Mouse (Mus musculus) midbrain, embryonic 11.5 days (tissue): Measurements from ENCODE around the gene Chtop. TPM values are rescaled to one million over a fixed set of nuclear protein-coding genes. Genes with fewer than 3 reads are reported as not detected.
A peak's percentile ranks its signal among the peaks of the same experiment; 100 is the strongest.

ENCODE experiments used
- ATAC-seq: fragments of 200-750 bp; cut with Nextera tagmentation; 2 replicates; pipeline ENCODE4 v1.8.0; 2017; ENCODE audit warnings: moderate TSS enrichment, moderate library complexity; ENCODE audit not compliant: low FRiP score
- DNase-seq: peaks from one replicate; pipeline ENCODE4 v3.0.0; 2015; ENCODE audit warnings: low spot score; ENCODE audit errors: missing footprints
- H3K27ac ChIP-seq: fragments of 300-500 bp; sonication (generic); 2 replicates; pipeline ENCODE4 v1.5.1; 2014; ENCODE audit warnings: low read depth, low read length
- H3K27me3 ChIP-seq: fragments of 300-500 bp; sonication (generic); 2 replicates; pipeline ENCODE4 v1.6.1; 2014; ENCODE audit warnings: mild to moderate bottlenecking, low read length, moderate library complexity, mixed read lengths; ENCODE audit not compliant: control insufficient read depth, insufficient read depth
- H3K36me3 ChIP-seq: fragments of 300-500 bp; sonication (generic); 2 replicates; pipeline ENCODE4 v1.6.1; 2014; ENCODE audit warnings: mild to moderate bottlenecking, low read length, moderate library complexity, mixed read lengths; ENCODE audit not compliant: control insufficient read depth, insufficient read depth
- H3K4me1 ChIP-seq: fragments of 300-500 bp; sonication (generic); 2 replicates; pipeline ENCODE4 v1.6.1; 2014; ENCODE audit warnings: low read length; ENCODE audit not compliant: control insufficient read depth, insufficient read depth
- H3K4me2 ChIP-seq: fragments of 300-500 bp; sonication (generic); 2 replicates; pipeline ENCODE4 v1.6.1; 2014; ENCODE audit warnings: mild to moderate bottlenecking, moderate library complexity
- H3K4me3 ChIP-seq: fragments of 300-500 bp; sonication (generic); 2 replicates; pipeline ENCODE4 v1.5.1; 2014; ENCODE audit warnings: low read depth, low read length
- H3K9ac ChIP-seq: fragments of 300-500 bp; sonication (generic); 2 replicates; pipeline ENCODE4 v1.6.1; 2014; ENCODE audit warnings: low read length
- H3K9me3 ChIP-seq: fragments of 300-500 bp; sonication (generic); 2 replicates; pipeline ENCODE4 v1.6.1; 2016; ENCODE audit warnings: low read length; ENCODE audit not compliant: control insufficient read depth
- WGBS: fragments of 180-500 bp; shearing (Covaris S2); extraction: QIAGEN DNeasy Blood & Tissue Kit; methylation state at CpG from one replicate; pipeline ENCODE4 v1.1.7; 2014; 5-methylcytosine and 5-hydroxymethylcytosine counted together
- polyA plus RNA-seq: library from polyadenylated mRNA; unstranded; fragments of >200 nt; fragmentation: Nextera tagmentation; extraction: Ambion mirVana; gene quantifications from 2 replicates; pipeline ENCODE4 v1.2.1, GENCODE M21; 2014

Gene Chtop
- 138 and 146 TPM in 2 replicates for polyA plus RNA-seq

DNA sequence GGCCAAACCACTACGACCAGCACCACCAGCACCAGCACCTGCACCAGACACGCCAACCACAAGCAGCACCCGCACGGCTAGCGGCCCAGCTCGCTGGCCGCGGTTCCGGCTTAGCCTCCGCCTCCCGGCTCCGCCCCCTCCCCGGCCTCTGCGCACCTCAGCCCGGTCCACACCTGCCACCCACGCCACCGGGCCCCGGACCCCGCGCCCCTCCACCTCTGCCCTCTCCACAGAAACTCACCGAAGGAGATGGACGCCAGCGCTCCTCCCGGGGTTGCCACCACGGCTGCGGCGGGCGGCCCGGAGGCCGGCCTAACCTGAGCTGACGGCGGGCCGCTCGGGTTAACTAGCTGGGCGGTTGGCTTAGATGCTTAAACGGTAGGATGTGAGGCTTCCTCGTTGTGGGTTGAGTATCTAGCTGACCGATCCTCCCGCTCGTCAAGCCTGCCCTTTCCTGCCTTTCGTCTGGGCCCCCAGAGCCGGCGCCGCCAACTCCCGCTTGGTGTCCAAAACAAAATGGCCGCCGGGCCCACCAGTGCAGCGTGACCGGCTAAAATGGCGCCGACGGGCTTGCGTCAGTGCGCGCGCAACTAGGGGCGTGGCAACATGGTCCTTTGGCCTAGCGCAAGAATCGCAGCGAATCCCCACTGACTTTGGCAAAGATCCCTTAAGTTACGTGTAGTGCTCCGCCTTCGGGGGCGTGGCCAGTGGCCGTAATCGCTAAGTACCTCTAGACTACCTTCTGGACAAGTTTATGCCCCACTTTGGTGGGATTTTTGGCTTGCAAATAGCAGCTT is at the start of gene Chtop:
Gene Chtop, minus strand, starts transcription at position 549 of the 797 bp plus-strand sequence.
- H3K9ac ChIP-seq = peak within 1 kb of the TSS; percentile 99
- no peaks in the 10 kb centered on the region for H3K9me3 ChIP-seq
- DNase-seq (peak; percentile 100), ATAC-seq (peak; percentile 94)
- H3K4me3 ChIP-seq = peak within 1 kb of the TSS; percentile 96
- peak within 1 kb of the TSS; percentile 85 for H3K27ac ChIP-seq
- peak within 1 kb of the TSS; percentile 84 for H3K4me2 ChIP-seq
- H3K36me3 ChIP-seq = peaks cover 16% of the 10 kb centered on the region
- WGBS = under 1% methylated on average over 66 of the region's 66 CpGs
- peaks cover 6% of the 10 kb centered on the region for H3K27me3 ChIP-seq
- peaks cover 11% of the 10 kb centered on the region for H3K4me1 ChIP-seq

DNA sequence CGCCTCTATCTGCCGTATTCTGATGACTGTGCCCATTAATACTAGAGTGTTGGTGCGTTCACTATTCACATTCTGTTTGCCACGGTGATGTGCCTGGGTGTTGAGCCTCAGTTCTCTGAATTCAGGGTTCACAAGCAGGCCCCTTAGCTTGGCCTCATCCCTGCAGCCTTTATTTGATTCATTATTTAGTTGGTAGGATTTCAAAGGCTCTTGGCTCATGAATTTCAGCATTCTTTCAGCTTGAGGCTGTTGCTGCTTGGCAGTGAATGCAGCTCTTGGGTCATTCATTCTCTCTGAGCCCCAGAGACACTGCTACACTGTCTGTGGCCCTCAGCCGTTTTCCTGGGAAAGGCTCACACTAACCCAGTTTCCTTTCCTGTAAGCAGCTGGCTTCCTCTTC is 46.7 kb upstream of the Chtop start:
- DNase-seq (no peak), ATAC-seq (peak; percentile 79)
- Histone ChIP-seq H3K4me3 (no peak overlapping the region), H3K9ac (no peak overlapping the region), H3K4me1 (no peaks in the 10 kb centered on the region), H3K9me3 (no peaks in the 10 kb centered on the region), H3K27ac (no peak overlapping the region), H3K27me3 (no peaks in the 10 kb centered on the region), H3K4me2 (no peak overlapping the region), H3K36me3 (no peaks in the 10 kb centered on the region)
- 51% methylated on average over 5 of the region's 5 CpGs for WGBS

DNA sequence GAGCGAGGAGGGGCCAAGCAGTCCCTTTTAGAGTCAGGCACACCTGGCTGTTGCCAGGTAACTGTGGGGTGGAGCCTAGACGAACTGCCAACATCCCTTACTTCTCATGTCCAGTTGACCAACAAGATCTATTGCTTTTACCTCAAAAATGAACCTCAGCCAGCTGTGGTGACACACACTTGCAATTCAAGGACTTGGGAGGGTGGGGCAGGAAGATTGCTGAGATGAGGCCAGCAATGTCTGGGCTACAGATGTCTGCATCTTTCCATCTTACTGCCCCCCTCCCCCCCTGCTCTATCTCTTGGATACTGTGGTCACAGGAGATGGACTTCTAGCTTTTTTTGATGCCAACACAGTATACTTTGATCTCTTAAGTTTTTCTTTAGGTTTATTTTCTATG is 42.9 kb upstream of the Chtop start:
- Histone ChIP-seq H3K27me3 (no peaks in the 10 kb centered on the region), H3K9ac (no peak overlapping the region), H3K4me2 (no peak overlapping the region), H3K4me1 (no peaks in the 10 kb centered on the region), H3K36me3 (no peaks in the 10 kb centered on the region), H3K27ac (no peak overlapping the region), H3K4me3 (no peak overlapping the region), H3K9me3 (no peaks in the 10 kb centered on the region)
- WGBS = 72% methylated on average over 2 of the region's 2 CpGs
- ATAC-seq = no peak
- no peak for DNase-seq

DNA sequence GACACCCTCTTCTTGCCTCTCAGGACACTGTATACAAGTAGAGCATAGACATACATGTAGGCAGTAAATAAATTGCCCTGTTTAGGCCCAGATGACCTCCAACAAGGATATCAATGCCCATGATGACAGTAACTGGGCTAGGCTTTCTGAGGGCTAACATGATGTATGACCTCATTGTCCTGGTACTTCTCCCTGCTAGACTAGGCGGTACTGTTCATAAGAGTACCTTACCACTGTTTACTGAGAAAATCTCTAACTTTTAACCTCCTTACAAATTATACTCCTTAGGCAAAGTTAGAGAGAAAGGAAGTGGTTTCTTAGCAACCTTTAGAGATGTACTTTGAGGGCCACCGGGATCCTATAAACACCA is 41.1 kb upstream of the Chtop start:
- no peaks in the 10 kb centered on the region for H3K27me3 ChIP-seq
- no peak for DNase-seq
- no peak overlapping the region for H3K27ac ChIP-seq

DNA sequence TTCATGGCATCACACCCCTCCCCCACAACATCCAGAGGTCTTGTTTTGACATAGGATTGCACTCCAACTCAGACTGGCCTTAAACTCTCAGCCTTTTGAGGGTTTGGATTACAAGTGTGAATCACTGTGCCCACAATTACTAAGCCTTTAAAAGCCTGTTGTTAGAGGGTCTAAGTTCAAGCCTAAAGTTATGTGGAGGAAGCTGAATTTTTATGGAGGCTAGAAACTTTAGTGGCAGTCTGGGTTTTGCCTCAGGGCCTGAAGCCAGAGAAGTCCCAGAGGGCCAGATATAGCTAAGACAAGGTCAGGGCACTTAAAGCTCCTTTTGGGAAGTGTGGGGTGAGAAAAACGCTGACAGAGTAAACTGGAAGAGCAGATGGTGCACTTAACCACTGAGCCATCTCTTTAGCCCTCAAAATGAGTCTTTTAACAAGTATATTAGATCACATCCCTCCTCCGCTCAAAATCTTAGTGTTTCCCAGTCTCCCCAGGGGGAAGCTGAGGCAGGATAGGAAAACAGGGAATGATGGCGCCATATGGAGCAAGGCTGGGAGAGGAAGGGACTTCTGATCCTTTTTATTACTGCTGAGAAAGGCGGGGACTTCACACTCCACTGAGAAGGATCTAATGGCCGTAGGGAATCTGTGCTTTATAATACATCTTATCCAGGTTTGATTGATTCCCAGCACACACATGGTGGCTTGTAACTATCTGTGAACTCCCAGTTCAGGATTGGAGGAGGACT is 40.5 kb upstream of the Chtop start:
- Histone ChIP-seq H3K9ac (no peak overlapping the region), H3K36me3 (no peaks in the 10 kb centered on the region), H3K4me3 (no peak overlapping the region), H3K9me3 (no peaks in the 10 kb centered on the region), H3K27ac (no peak overlapping the region), H3K27me3 (no peaks in the 10 kb centered on the region), H3K4me2 (no peak overlapping the region), H3K4me1 (no peaks in the 10 kb centered on the region)
- ATAC-seq (no peak), DNase-seq (no peak)
- WGBS = 63% methylated on average over 5 of the region's 5 CpGs

More for the DNA sequence above, 41.1 kb upstream of the Chtop start:
- no peak overlapping the region for H3K4me2 ChIP-seq
- ATAC-seq = no peak
- H3K4me3 ChIP-seq = no peak overlapping the region
- no peaks in the 10 kb centered on the region for H3K36me3 ChIP-seq
- H3K9me3 ChIP-seq = no peaks in the 10 kb centered on the region
- H3K9ac ChIP-seq = no peak overlapping the region
- no peaks in the 10 kb centered on the region for H3K4me1 ChIP-seq
- WGBS = 89% methylated on average over 2 of the region's 2 CpGs

DNA sequence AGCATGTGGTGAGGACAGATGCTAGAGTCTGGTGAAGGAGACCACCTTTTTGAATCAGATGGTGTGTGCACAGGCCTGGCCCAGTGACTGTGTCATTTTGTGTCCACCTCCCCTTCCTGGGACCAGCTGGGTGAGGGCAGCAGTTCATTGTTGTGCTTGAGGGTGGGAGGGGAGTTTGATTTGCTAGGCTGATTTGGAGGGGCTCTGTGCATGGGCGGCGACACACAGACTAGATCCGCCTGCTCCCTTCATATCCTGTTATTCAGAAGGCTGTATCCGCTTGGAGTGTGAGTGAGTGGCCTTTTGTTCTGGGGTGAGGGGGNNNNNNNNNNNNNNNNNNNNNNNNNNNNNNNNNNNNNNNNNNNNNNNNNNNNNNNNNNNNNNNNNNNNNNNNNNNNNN is 31.6 kb upstream of the Chtop start:
- DNase-seq = peak; percentile 86
- H3K9me3 ChIP-seq = no peaks in the 10 kb centered on the region
- no peak overlapping the region for H3K4me2 ChIP-seq
- no peaks in the 10 kb centered on the region for H3K27me3 ChIP-seq
- H3K9ac ChIP-seq = peak overlapping the region; percentile 30; the same call in 1 of the 2 replicates
- no peaks in the 10 kb centered on the region for H3K36me3 ChIP-seq
- WGBS = 36% methylated on average over 4 of the region's 4 CpGs
- peaks cover 5% of the 10 kb centered on the region; the same call in 1 of the 2 replicates for H3K4me1 ChIP-seq
- peak; percentile 71 for ATAC-seq
- no peak overlapping the region for H3K4me3 ChIP-seq
- no peak overlapping the region for H3K27ac ChIP-seq

DNA sequence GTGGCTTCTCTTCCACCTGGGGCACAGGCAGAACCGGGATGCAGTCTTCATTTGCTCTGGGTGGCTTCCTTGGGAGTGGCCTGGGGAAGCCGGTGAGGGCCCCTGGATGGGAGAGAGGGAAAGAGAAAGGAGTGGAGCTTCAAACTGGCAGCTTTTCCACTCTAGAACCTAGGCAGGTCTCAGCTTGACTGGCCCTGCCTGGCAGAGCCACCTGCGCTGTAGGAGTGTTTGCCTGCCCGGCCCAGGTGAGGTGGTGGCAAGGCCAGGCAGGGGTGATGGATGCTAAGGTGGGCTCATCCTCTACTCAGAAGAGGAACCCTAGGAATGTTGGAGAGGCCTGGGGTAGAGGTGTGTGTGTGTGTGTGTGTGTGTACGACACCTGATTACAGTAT is 28.6 kb upstream of the Chtop start:
- no peaks in the 10 kb centered on the region for H3K27me3 ChIP-seq
- ATAC-seq (no peak), DNase-seq (no peak)
- no peak overlapping the region for H3K4me2 ChIP-seq
- H3K9ac ChIP-seq = no peak overlapping the region
- peaks cover 5% of the 10 kb centered on the region; the same call in 1 of the 2 replicates for H3K4me1 ChIP-seq
- no peaks in the 10 kb centered on the region for H3K9me3 ChIP-seq
- H3K36me3 ChIP-seq = no peaks in the 10 kb centered on the region
- H3K27ac ChIP-seq = no peak overlapping the region
- H3K4me3 ChIP-seq = no peak overlapping the region
- WGBS = 79% methylated on average over 5 of the region's 5 CpGs

DNA sequence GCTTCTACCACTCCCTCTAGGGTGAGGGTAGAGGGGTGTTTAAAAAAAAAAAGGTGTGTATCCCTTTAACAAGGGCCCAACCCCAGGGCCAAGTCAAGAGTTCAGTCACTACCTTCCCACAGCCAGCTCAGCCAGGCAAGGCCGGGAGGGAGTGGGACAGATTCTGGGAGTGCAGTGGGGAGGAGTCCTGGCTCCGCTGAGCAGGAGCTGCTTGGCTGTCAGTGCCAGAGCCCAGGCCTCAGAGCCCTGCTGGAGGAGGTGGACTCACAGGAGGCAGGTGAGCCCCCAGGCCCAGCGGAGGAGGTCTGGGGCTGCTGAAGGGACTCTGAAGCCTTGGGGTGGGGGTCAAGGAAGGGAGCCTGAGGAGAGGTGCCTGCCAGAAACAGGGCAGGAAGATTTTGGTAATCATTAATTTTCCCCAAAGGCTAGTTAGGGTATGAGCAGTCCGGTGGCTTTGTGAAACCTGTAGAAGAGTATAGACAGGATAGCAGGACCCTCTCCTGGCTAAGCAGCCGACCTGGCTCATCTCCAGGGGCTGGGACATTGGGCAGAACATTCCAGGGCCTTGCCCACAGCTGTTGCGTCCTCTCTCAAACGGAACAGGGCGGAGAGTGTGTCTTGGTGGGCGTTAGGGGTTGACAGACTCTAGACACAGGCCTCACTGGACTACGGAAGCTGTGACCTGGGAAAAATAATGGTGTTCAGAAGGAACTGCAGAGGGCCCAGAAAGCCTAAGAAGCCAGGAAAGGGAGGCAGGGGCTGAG is 28.0 kb upstream of the Chtop start, which contains the start of gene S100a16:
Gene S100a16, plus strand, starts transcription at position 114 of the 764 bp plus-strand sequence.
- DNase-seq (no peak), ATAC-seq (no peak)
- Histone ChIP-seq H3K27ac (no peak within 1 kb of the TSS), H3K36me3 (no peaks in the 10 kb centered on the region), H3K9me3 (no peaks in the 10 kb centered on the region), H3K4me2 (no peak within 1 kb of the TSS), H3K9ac (no peak within 1 kb of the TSS), H3K27me3 (no peaks in the 10 kb centered on the region), H3K4me3 (no peak within 1 kb of the TSS), H3K4me1 (peaks cover 5% of the 10 kb centered on the region; the same call in 1 of the 2 replicates)
- 47% methylated on average over 10 of the region's 10 CpGs for WGBS
